Mouse (Mus musculus) spleen, adult 18-20 months (tissue): ENCODE measurements at regions not wholly inside any gene's neighbourhood (a gene's known extent, or its start where the extent isn't known, plus 50 kb on each side); places are given as distances from the start of the nearest gene placed in this dataset.

Experiments used
- DNase-seq, 2 experiments: peaks; one replicate each; pipeline ENCODE4 v3.0.0; 2022; ENCODE audit warnings: mixed read lengths in 2 of 2

- no peak for DNase-seq
Measured at GRCm38 (mm10) chr16:50700811-50701517, 110.0 kb upstream of the Ccdc54 start.

- no peak for DNase-seq
Measured at GRCm38 (mm10) chr16:50700123-50700522, 109.2 kb upstream of the Ccdc54 start.

GRCm38 (mm10) chr16:50697722-50698121 is 106.8 kb upstream of the Ccdc54 start:
- DNase-seq = no peak

- DNase-seq = no peak
Measured at GRCm38 (mm10) chr16:50696052-50696451, 105.1 kb upstream of the Ccdc54 start.

- DNase-seq = no peak
Measured at GRCm38 (mm10) chr16:50694045-50694444, 103.1 kb upstream of the Ccdc54 start.

- no peak for DNase-seq
Measured at GRCm38 (mm10) chr16:50690818-50691217, 99.9 kb upstream of the Ccdc54 start.

- DNase-seq = no peak
Measured at GRCm38 (mm10) chr16:50689525-50689924, 98.6 kb upstream of the Ccdc54 start.

- no peak for DNase-seq
Measured at GRCm38 (mm10) chr16:50688818-50689506, 98.0 kb upstream of the Ccdc54 start.

- no peak for DNase-seq
Measured at GRCm38 (mm10) chr16:50679698-50680097, 88.7 kb upstream of the Ccdc54 start.

GRCm38 (mm10) chr16:50673339-50673738 is 82.4 kb upstream of the Ccdc54 start:
- DNase-seq = no peak

- no peak for DNase-seq
Measured at GRCm38 (mm10) chr16:50672713-50673112, 81.8 kb upstream of the Ccdc54 start.

GRCm38 (mm10) chr16:50671170-50671569 is 80.2 kb upstream of the Ccdc54 start:
- no peak for DNase-seq

GRCm38 (mm10) chr16:50664240-50664639 is 73.3 kb upstream of the Ccdc54 start:
- DNase-seq = peak in 1 of 2 experiments; percentile 14
